Mouse (Mus musculus): ENCODE results near the gene Rxfp4.

The Rxfp4 gene

GRCm38 (mm10) chr3:88652846-88653515 is at the start of gene Rxfp4:
Rxfp4 (minus strand) TSS chr3:88653142.
- no peak for DNase-seq

DNA sequence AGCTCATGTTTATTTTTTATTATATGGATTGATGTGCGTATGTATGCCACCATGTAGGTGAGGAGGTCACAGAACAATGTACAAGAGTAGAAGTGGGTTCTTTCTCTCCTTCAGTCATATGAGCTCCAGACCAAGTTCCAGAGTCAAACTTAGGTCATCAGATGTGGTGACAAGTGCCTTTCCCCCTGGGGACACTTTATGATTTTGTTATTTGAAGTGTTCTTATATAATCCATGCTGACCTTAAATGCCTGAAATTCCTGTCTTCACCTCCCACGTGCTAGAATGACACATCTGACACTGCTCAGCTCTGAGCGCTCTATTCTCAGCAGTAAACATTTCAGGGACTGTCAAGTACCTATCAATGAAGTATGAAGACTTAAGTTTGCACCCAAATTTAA is 48.3 kb upstream of the Rxfp4 start:
- no peak for DNase-seq

- no peak for DNase-seq
These were observed 47.3 kb upstream of the Rxfp4 start for GRCm38 (mm10) chr3:88700247-88700646.

DNA sequence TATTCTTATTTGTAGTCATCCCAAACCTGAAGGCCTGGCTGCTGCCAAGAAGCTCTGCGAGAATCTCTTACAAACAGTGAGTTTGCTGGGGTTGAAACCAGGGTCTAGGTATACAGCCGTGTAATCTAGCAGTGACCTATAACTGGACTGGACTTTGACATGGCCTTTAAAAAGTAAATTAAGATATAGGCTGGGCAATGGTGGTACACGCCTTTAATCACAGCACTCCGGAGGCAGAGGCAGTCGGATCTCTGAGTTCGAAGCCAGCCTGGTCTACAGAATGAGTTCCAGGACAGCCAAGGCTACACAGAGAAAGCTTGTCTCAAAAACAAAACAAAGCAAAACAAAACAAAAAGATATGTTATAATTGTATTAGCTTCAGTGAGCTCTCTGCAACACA is 45.9 kb upstream of the Rxfp4 start:
- DNase-seq = no peak

- no peak for DNase-seq
These were observed 45.1 kb upstream of the Rxfp4 start for GRCm38 (mm10) chr3:88698051-88698450.

GRCm38 (mm10) chr3:88695545-88695944 is 42.6 kb upstream of the Rxfp4 start:
- DNase-seq = no peak

- DNase-seq = no peak
These were observed 36.1 kb upstream of the Rxfp4 start for GRCm38 (mm10) chr3:88689079-88689478.

DNA sequence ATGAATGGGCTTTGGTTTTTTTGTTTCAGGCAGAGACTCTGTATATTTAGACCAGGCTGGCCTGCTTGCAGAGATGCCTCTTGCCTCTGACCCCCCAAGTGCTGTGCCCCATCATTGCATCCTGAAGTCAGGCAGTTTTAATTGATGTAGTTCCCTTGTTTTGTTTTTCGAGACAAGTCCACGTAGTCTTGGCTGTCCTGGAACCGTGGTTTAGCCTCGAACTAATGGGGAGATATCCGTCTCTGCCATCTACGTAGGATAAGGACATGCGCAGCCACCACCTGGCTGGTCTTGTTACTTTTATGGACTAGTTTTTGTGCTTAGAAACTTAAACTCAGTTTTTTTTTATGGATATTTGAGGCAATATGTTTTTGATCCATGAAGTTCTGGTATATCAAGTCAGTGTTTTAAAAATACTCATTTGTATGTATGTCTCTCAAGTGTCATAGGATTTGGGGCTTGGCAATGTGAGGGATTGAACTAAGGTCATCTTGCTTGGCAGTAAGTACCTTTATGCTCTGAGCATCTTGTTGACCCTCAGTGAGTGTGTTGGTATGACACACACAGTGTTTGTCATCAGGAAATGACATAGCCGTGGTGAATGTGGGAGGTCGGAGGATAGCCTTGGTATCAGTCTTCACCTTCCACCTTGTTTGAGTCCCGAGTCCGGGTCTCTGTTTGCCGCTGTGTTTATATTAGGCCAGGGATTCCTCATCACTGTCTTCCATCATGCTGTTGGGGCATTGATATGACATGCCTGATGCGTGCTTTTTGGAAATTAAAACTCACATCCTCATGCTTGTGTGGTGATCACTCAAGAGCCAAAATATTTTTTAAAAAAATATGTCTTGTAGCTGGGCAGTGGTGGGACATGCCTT is 34.0 kb upstream of the Rxfp4 start:
- no peak for DNase-seq

DNA sequence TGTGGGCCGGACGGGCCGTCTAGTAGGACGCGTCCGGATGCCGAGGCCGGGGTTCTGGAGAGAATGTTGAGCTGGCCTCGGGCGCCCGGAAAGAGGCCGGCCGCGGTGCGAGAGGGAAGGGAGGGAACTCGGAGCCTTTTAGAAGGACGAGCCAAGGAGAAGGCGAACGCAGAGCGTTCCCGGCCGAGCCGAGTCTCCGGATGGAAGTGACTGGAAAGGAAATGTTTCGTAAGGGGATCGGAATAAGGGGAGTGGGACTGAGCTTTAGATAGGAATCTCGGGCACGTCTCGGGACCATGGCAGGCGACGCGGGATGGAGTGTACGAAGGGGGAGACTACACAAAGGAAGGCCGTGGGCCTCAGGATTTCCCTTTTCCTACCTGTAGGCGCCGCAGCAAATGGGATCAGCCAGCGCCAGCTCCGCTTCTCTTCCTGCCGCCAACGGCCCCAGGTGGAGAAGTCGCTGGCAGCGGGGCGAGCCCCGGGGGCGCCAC is 33.1 kb upstream of the Rxfp4 start:
- DNase-seq = no peak

- DNase-seq = peak; percentile 99
These were observed 32.3 kb upstream of the Rxfp4 start, which contains the start of gene Khdc4 for GRCm38 (mm10) chr3:88684980-88685941. Khdc4 (plus strand) TSS chr3:88685803.

DNA sequence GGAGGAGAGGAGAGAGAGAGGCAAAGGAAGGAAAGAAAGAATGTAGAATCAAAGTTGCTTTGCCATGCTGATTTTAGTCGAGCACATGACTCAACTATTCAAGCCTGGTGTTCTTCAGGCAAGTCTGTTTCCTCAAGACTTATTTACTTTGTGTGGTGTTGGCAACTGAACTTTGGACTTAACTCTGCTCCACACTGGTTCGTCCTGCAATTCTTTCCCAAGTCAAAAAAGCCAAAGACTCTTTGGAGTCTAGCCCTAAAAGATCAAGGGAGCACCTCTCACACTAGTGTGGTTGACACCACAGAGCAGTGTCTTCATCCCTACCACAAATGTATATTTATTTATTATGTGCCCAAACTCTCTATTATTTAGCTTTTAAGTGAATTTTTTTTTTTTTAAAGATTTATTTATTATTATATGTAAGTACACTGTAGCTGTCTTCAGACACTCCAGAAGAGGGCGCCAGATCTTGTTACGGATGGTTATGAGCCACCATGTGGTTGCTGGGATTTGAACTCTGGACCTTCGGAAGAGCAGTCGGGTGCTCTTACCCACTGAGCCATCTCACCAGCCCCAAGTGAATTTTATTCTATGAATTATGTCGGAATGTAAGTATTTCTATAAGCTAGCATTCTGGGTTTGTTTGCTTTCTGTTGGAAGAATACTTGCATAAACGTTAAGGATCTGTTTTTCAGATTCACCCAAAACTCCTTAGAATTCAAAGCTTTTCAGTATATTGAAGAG is 31.5 kb upstream of the Rxfp4 start:
- peak; percentile 36 for DNase-seq

GRCm38 (mm10) chr3:88683814-88684213 is 30.9 kb upstream of the Rxfp4 start:
- DNase-seq = no peak

GRCm38 (mm10) chr3:88677399-88677798 is 24.5 kb upstream of the Rxfp4 start:
- peak; percentile 45 for DNase-seq

- no peak for DNase-seq
These were observed 11.2 kb upstream of the Rxfp4 start for GRCm38 (mm10) chr3:88664095-88664494.

GRCm38 (mm10) chr3:88659798-88660197 is 6.9 kb upstream of the Rxfp4 start:
- no peak for DNase-seq

GRCm38 (mm10) chr3:88658441-88659127 is 5.6 kb upstream of the Rxfp4 start:
- no peak for DNase-seq

DNA sequence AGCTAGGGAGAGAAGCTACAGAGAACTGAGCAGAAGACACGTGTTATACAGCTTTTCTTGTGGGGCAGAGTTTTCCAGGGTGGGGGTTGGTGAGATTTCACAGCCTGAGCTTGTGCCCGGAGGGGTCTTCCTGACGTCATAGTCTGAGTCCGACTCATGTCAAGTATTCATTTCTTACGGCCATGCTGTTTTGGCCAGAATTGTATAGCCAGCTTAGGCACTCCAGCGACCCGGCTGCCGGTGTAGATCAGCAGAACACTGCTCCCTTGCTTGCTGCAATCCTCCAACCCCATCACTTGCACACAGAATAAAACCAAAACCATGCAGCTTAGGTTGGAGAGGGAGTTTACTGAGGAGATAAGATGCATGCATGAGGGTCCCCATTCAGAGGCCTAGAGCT is 2.7 kb upstream of the Rxfp4 start:
- DNase-seq = no peak

GRCm38 (mm10) chr3:88654621-88655020 is 1.7 kb upstream of the Rxfp4 start:
- no peak for DNase-seq

DNA sequence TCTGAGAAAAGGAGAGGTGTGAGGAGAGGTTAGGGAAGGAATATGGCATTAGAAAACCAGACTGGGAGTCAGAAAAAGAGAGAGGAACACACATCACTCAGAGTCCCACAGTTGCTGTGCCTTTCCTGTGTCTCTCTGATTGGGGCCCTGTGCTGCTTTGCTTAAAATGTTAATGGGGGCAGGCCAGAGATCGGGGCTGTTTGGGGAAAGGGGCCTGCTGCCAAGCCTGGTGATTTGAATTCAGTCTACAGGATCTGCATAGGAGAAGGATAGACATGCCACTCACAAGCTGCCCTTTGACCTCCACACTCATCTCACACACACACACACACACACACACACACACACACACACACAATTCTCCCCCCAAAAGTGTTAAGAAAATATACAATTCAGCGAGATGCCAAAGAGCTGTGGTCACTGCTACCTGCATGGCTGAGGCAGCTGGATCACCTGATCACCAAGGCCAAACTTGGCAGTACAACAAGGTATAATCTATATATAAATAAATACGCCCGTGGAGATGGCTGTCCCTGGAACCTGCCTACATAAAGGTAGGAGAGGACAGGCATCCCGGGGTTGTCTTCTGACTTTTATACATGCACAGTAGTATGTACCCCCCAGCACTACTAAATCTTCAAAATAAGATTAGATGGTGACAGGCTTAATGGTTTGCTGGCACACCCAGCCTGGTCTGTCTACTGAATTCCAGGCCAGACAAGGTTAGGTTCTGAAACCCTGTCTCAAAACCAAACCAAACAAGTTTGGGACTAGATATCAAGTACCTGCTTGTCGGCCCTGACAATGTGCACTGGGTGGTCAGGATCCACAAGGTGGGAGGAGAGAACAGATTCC is 801 bp upstream of the Rxfp4 start:
- no peak for DNase-seq

All from kidney, adult 11 months (tissue).